Mouse (Mus musculus) heart, adult 18-20 months (tissue): ENCODE results near the gene Nell2. TPM values are rescaled to one million over a fixed set of nuclear protein-coding genes. Genes with fewer than 3 reads are reported as not detected.

Experiments used
- DNase-seq, 2 experiments: peaks; one replicate each; pipeline ENCODE4 v3.0.0; 2021 to 2022; ENCODE audit warnings: mixed read lengths in 1 of 2
- total RNA-seq, 2 experiments: library from RNA; stranded (reverse); gene quantifications; 2 replicates each; pipeline ENCODE4 v1.2.3; 2021

Nell2 gene
- total RNA-seq, 2 experiments from 2014 or later: not detected

DNA sequence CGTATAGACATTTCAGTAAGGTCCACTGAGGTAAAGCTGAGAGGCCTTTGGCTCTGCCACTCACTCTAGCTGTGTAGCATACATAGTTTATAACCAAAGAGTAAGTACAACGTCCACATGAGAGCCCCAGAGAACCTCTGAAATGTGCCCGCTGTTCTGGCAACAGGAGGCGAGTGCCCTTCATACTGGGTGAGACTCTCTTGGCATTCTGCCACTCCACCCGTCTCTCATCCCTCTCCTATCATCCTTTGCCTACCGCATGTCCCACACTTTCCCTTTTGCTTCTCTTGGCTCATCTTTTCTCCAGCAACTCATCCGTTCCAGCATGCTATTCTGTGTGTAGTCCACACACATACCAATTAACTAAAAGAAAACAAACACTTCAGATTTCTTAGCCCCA, 442.4 kb downstream of the Nell2 start:
- DNase-seq: no peak

DNA sequence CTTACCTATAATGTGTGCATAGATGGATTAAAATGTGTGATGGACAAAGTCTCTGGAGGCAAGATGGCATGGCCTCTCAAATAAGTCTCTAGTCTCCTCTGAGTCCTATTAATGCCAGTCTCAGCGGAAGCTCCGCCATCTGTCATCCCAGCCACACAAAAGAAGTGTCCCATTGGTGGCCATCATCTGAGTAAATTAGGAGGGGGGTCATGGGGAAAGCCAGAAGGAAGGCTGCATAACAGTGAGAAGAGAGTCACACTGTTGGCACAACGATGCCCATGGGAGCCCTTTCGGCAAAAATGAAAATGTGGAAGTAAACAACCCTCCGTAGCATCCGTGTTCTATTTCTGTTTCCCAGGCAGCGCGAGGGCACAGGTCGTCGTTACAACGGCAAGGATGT, 446.7 kb downstream of the Nell2 start:
- DNase-seq: no peak

DNA sequence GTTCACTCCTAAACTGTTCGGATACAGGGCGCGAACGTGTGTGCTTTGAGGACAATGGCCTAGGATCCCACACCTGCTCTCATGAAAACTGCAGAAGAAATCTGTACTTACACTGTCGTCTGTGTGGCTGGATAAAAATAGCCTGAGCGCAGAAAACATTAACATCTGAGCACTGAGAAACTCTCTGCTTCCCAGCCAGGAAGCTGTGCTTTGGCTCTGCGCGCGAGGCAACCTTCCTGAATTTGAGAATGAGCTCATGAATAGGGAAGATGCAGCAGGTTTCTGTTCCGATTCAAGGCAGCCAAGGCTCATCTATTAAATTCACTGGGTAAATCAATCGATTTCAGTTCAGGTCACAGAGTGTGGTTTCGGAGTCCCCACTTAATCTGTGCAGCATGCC, 453.0 kb downstream of the Nell2 start:
- DNase-seq: no peak

DNA sequence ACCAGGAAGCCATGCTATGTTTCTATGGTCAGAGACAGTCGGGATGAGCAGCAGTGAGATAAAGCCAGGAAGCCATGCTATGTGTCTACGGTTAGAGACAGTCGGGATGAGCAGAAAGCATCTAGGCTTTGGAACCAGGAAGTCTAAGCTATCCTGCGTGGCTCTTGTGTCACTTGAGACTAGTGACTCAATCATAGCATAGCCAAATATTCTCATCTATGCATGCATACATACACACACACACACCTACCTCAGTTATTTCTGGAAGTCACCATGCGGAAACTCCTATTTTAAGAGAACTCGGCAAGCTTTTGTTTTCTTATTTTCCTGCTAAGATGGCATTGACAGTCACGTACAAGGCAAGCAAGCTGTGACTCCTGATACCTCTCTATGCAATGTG, 457.5 kb downstream of the Nell2 start:
- DNase-seq: no peak

DNA sequence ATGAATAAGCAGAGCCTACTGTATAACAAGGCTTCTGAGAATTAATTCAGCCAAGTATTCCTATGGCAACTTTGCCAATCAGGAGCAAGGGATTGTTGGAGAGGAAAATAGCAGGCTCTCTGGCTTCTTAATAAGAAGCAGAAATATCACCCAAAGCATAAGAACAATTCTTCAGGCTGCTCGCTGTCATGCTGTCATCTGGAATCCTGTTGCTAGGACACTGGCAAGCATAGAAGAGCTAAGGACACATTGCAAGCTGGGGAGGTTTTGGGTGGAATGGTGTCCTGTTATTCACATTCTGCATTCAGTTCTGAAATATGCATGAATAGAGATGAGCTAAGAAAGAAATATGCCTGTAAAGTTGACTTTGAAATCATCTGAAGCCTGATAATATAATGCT, 459.6 kb downstream of the Nell2 start:
- no peak for DNase-seq

DNA sequence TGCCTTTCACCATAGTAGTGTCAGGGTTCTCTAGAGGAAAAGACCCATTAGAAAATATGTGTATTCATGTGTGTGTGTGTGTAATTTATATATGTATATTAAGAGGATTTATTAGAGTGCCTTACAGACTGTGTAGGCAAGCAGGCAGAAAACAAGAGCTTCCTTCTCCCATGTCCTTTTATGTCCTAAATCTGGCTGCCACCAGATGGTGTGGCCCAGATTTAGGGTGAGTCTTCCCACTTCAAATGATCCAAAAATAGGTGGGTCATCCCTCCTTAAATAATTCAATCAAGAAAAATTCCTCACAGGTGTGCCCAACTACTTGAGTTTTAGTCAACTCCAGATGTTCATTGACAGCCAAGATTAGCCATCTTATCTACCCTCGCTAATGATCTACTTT, 460.3 kb downstream of the Nell2 start:
- DNase-seq: no peak

DNA sequence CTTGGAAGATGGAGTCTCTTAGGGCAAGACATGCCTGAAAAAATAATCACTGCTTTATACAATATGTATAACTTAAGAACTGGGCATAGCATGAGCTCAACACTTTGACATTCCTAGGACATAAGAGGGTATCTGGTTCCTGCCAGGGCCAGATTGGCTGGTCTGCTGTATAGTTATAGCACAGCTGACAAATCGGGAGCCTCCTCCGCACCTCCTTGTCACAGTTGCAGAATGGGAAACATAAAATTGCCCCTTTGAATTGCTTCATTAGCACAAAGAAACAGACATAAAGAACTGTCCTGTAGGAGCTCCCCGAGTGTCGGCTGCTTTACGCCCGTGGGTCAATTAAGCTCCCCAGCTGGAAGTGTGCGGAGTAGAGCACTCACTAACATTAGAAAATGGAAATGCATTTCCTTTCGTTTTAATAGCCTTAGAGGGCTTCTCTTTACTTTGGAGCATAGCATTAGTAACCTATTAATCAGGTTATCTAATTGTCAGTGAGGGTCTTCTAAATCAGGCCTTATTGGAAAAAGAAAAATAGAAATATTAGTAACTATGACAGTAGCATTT, 473.2 kb downstream of the Nell2 start:
- DNase-seq: no peak

DNA sequence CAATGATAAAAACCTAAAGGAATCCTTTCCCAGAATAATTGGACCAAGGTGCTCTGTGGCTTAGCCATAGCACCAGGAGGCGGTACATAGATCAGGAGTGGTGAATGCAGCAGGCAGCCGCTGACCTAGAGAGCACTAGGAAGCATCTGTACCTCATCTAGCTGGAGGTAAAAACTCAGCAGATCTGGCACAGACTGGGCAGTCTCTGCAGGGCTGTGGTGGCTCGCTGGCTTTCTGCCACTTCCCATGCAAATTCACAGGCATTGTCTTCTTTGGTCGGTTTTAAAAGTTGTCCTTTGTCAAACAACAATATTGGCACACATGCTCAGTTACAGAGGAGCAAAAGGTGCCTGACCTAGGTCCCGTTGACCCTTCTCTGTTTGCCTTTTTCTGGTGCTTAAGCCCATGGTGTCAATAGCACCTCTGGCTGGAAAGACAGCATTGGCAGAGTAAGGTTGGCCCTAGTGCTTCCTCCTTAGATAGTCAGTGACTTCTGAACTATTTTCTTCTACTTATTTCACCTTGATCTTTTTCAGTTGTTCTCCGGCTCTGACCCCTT, 479.1 kb downstream of the Nell2 start:
- no peak for DNase-seq

DNA sequence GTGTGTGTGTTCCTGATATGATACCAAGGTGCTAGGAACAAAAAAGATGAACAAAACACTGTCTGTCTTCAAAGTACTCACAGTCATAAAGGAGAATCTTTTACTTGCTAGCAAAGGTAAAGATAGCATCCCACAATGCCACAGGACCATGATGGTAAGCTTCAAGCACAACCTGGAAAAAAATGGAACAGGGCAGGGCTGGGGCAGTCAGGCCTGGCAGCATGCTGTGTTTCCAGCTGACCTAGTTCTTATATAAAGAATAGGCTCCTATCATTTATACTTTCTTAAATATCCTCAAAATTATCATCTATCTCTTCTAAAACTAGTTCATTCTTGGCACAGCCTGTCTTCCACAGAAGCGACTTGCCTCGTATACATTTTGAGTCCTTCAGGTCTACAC, 480.9 kb downstream of the Nell2 start:
- DNase-seq: no peak

DNA sequence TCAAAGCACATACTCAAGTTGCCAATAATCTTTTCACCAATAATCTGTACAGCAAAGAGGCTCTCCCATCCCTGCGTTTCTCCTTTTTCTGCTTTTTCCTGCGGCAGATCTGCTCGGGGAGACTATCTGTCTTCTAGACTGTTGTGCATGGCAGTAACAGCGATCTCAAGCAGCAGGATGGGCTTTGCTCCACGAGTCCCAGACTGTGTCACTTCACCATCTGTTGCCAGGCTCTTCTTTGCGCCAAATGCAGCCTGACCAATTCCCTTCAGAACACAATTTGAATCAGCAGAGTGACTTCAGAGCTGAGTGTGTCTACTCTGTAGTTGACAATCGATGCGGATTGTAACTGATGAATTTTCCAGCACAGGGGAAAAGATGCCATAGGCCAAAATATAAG, 484.3 kb downstream of the Nell2 start:
- DNase-seq: no peak

DNA sequence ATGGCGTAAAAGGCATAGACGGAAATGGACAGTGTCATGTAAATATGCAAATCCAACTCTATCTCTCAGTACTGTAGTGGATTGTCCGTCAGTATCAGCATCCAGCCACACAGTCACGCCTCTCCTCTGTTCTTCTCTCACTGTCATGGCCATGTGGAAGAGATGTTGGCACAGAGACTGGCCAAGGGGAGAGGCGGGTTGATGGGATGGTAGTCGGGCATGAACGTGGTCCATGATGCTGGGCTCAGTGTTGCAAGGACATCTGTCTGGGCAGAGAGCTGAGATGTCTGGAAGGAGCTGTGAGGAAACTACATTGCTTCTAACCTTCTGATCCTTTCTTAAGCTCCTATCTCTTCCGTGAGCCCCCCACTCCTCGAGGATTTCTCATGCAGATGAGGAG, 485.9 kb downstream of the Nell2 start:
- DNase-seq: no peak

DNA sequence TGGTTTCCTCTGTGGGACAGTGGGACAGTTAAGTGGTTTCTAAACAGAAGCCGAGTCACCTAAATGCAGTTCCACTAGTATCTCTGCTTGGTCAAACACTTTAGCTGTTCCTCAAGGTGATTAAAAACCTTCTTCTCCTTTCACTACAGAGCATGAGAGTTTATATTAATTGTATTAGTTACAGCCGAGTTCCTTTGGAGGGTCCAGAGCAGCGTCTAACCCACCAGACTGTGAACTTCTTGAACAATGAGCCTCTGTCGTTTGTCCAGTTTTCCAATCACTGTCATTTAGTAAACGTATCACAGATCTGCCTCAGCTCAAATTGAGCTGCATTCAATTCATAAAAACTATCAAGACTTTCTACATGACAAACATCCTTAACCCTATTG, 498.9 kb downstream of the Nell2 start:
- no peak for DNase-seq

DNA sequence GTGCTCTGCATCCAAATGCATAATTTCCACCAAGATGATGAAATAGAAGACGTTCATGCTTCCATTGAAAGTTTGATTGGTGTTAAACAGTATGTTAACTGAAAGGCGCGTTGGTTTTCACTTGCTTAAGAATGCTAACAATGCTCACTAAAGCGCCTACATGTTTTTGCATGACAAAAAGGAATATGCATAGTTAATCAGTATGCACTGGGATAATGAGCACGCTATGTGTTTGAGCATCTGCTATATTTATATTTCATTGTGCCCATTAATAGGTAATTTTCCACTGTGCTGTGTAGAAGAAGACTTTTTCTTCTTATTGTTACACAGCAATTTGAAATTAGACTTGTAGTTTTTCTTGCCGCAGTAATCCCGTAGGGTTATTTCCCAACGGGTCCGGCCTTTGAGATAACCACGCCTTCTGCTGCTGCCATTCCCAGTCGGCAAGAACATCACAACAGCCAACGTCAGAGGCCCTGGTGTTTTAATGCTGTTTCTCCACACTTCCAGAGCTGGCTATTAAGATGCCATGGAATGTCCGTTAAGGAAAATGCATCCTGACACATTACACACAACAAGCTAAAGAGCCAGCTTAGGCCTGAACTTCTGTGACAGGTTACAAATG, 499.4 kb downstream of the Nell2 start:
- DNase-seq: no peak

Other genes with a start within 250 kb of the Nell2 start
- not detected for gene Dbx2, start 127.4 kb upstream of the Nell2 start, total RNA-seq